Mouse (Mus musculus) lung, postnatal 36 days (tissue): ENCODE data around the gene Glb1l2.

ENCODE experiments used
- DNase-seq: peaks from one replicate; pipeline ENCODE4 v3.0.0; 2022; ENCODE audit warnings: mixed read lengths

Gene Glb1l2

GRCm38 (mm10) chr9:26727445-26727844 lies 78.8 kb downstream of the Glb1l2 start:
- no peak for DNase-seq

- no peak for DNase-seq
Observed at GRCm38 (mm10) chr9:26725709-26726108, 80.6 kb downstream of the Glb1l2 start.

- DNase-seq: no peak
Observed at GRCm38 (mm10) chr9:26721771-26722170, 84.5 kb downstream of the Glb1l2 start.

GRCm38 (mm10) chr9:26718388-26718787 lies 87.9 kb downstream of the Glb1l2 start:
- no peak for DNase-seq
